Comparison of ENCODE assay signal across 29 mouse cellular contexts in genomic region chr2:101816646-101817308, GRCm38 (mm10).
DNase-seq lines count a peak whose midpoint lies in the region; ATAC-seq and TF ChIP-seq lines count a peak whose summit lies in the region.
"Had no signal": no experiment of that assay in that cellular context is flagged by ENCODE, and none has a peak within 500 bp of the region (broad histone marks: within the 10 kb centered on the region; RNA-seq: fewer than 3 reads in every experiment).

No protein-coding gene starts in this region.

- DNase-seq in heart, adult 11 months, result peak; percentile 84
- no peak for DNase-seq in heart, postnatal 10 days
- no peak for DNase-seq in kidney, adult 2 months
- peak; percentile 46 to 60 for DNase-seq in kidney, postnatal 4 days
- DNase-seq in kidney, adult 9 months, result no peak
- peak; percentile 55 for DNase-seq in CD4-positive helper T cell, adult 2 months (ENCODE audit: low read depth, low spot score)
- DNase-seq in ovary, adult 18-20 months (ENCODE audit: low spot score), result no peak
- DNase-seq: adrenal gland, adult 2 months; adrenal gland, postnatal 14 days; cerebellum, adult 11 months; cerebellum, adult 2 months; cerebellum, adult 9-11 months; cerebellum, postnatal 25 days; forebrain, postnatal 0 days; gastrocnemius, adult 2 months; gastrocnemius, postnatal 14 days; heart, adult 18-20 months; heart, postnatal 14 days; heart, postnatal 4 days had no signal

- no peaks in the 10 kb centered on the region for H3K27me3 ChIP-seq in kidney, embryonic 16.5 days (ENCODE audit: insufficient read depth, low read length)
- H3K27me3 ChIP-seq in kidney, adult 2 months (replicated peaks; ENCODE audit: control insufficient read depth, insufficient read depth, low read length), result no peaks in the 10 kb centered on the region
- H3K27me3 ChIP-seq: CH12.LX; embryonic facial prominence, embryonic 12.5 days; embryonic facial prominence, embryonic 15.5 days; heart, embryonic 12.5 days; heart, embryonic 15.5 days; Patski had no signal

- no peak overlapping the region for H3K4me3 ChIP-seq in kidney, embryonic 16.5 days (ENCODE audit: low read length)
- no peak overlapping the region for H3K4me3 ChIP-seq in kidney, adult 2 months (ENCODE audit: insufficient read depth, low read depth, low read length)
- H3K4me3 ChIP-seq: embryonic facial prominence, embryonic 12.5 days; embryonic facial prominence, embryonic 15.5 days; gastrocnemius, adult 2 months; heart, embryonic 12.5 days; heart, embryonic 15.5 days had no signal

- no peaks in the 10 kb centered on the region for H3K36me3 ChIP-seq in kidney, embryonic 16.5 days (ENCODE audit: insufficient read depth, low read length)
- no peaks in the 10 kb centered on the region for H3K36me3 ChIP-seq in kidney, adult 2 months (ENCODE audit: control insufficient read depth, insufficient read depth, low read length)
- H3K36me3 ChIP-seq: embryonic facial prominence, embryonic 12.5 days; embryonic facial prominence, embryonic 15.5 days; G1E; heart, embryonic 12.5 days; heart, embryonic 15.5 days had no signal

- TF ChIP-seq CTCF in kidney, adult 2 months (conservative IDR thresholded peaks at IDR 0.05; ENCODE audit: insufficient read depth, insufficient read length, low read depth, low read length), result no peak

- H3K9ac ChIP-seq in kidney, embryonic 16.5 days (replicated peaks; ENCODE audit: low read length), result no peak overlapping the region
- H3K9ac ChIP-seq: embryonic facial prominence, embryonic 12.5 days; embryonic facial prominence, embryonic 15.5 days; forebrain, postnatal 0 days; heart, embryonic 12.5 days; heart, embryonic 15.5 days; hindbrain, embryonic 14.5 days had no signal

- no peak for TF ChIP-seq POLR2A in kidney, adult 2 months (IDR thresholded peaks at IDR 0.05; ENCODE audit: low read depth, low read length)

- H3K9me3 ChIP-seq in kidney, embryonic 16.5 days (ENCODE audit: low read length), result no peaks in the 10 kb centered on the region
- H3K9me3 ChIP-seq: embryonic facial prominence, embryonic 12.5 days; embryonic facial prominence, embryonic 15.5 days; G1E; heart, embryonic 12.5 days; heart, embryonic 15.5 days had no signal

- peak overlapping the region; percentile 64 for H3K27ac ChIP-seq in kidney, embryonic 16.5 days (ENCODE audit: low read length)
- no peak overlapping the region for H3K27ac ChIP-seq in kidney, adult 2 months (ENCODE audit: insufficient read depth, low read depth, low read length)
- H3K27ac ChIP-seq: embryonic facial prominence, embryonic 12.5 days; embryonic facial prominence, embryonic 15.5 days; gastrocnemius, adult 2 months; heart, embryonic 15.5 days; hindbrain, embryonic 14.5 days had no signal

- peak; percentile 72 for ATAC-seq in kidney, embryonic 16.5 days (ENCODE audit: low FRiP score, low TSS enrichment)
- ATAC-seq: forebrain, embryonic 14.5 days; forebrain, postnatal 0 days; Patski had no signal

- intact Hi-C loops in heart, postnatal 10 days (cut with DNase I), result no loop called here

- WGBS in kidney, embryonic 16.5 days, result 43% methylated on average over 3 of the region's 3 CpGs
- 86% methylated on average over 3 of the region's 3 CpGs for WGBS in kidney, adult 2 months

- no peak overlapping the region for H3K4me2 ChIP-seq in kidney, embryonic 16.5 days (replicated peaks; ENCODE audit: low read depth, low read length)
- H3K4me2 ChIP-seq: embryonic facial prominence, embryonic 12.5 days; embryonic facial prominence, embryonic 15.5 days; heart, embryonic 12.5 days; heart, embryonic 15.5 days; hindbrain, embryonic 14.5 days had no signal

- H3K4me1 ChIP-seq in kidney, embryonic 16.5 days (ENCODE audit: insufficient read depth, low read length), result peaks cover 55% of the 10 kb centered on the region
- peaks cover 7% of the 10 kb centered on the region for H3K4me1 ChIP-seq in kidney, adult 2 months (ENCODE audit: control insufficient read depth, insufficient read depth, low read length)
- H3K4me1 ChIP-seq: embryonic facial prominence, embryonic 15.5 days had no signal

Comparison
In these comparisons a context has a peak if more than half of its experiments do, and no peak if none do; other contexts are left out.
1. DNase-seq: peak in heart, adult 11 months (single experiment), kidney, postnatal 4 days (2 of 2) and CD4-positive helper T cell, adult 2 months (single experiment); none in heart, postnatal 10 days (0 of 2), kidney, adult 2 months (single experiment), kidney, adult 9 months (single experiment) and ovary, adult 18-20 months (single experiment).